Mouse (Mus musculus) hindbrain, embryonic 16.5 days (tissue): ENCODE results near the gene Gm21983. TPM values are rescaled to one million over a fixed set of nuclear protein-coding genes. Genes with fewer than 3 reads are reported as not detected.

Experiments used
- ATAC-seq: fragments of 200-750 bp; cut with Nextera tagmentation; 2 replicates; pipeline ENCODE4 v1.8.0; 2017; ENCODE audit warnings: moderate TSS enrichment, moderate library complexity
- H3K27ac ChIP-seq: fragments of 300-500 bp; sonication (generic); 2 replicates; pipeline ENCODE4 v1.5.1; 2014; ENCODE audit warnings: low read depth, mild to moderate bottlenecking, control low read depth, low read length, moderate library complexity
- H3K27me3 ChIP-seq: fragments of 300-500 bp; sonication (generic); replicated peaks from 2 replicates; pipeline ENCODE4 v1.6.1; 2014; ENCODE audit warnings: low read length; ENCODE audit not compliant: control insufficient read depth, insufficient read depth
- H3K36me3 ChIP-seq: fragments of 300-500 bp; sonication (generic); 2 replicates; pipeline ENCODE4 v1.6.1; 2014; ENCODE audit warnings: mild to moderate bottlenecking, low read length, moderate library complexity, mixed read lengths; ENCODE audit not compliant: control insufficient read depth, insufficient read depth
- H3K4me1 ChIP-seq: fragments of 300-500 bp; sonication (generic); 2 replicates; pipeline ENCODE4 v1.6.1; 2014; ENCODE audit warnings: low read depth, low read length; ENCODE audit not compliant: control insufficient read depth, insufficient read depth
- H3K4me2 ChIP-seq: fragments of 300-500 bp; sonication (generic); 2 replicates; pipeline ENCODE4 v1.6.1; 2014; ENCODE audit warnings: mild to moderate bottlenecking, low read length, control low read depth, moderate library complexity
- H3K4me3 ChIP-seq: fragments of 300-500 bp; sonication (generic); 2 replicates; pipeline ENCODE4 v1.5.1; 2014; ENCODE audit warnings: mild to moderate bottlenecking, low read length, control low read depth, moderate library complexity
- H3K9ac ChIP-seq: fragments of 300-500 bp; sonication (generic); 2 replicates; pipeline ENCODE4 v1.6.1; 2014; ENCODE audit warnings: low read depth, mild to moderate bottlenecking, control low read depth, low read length, moderate library complexity
- H3K9me3 ChIP-seq: fragments of 300-500 bp; sonication (generic); 2 replicates; pipeline ENCODE4 v1.6.1; 2014; ENCODE audit warnings: mild to moderate bottlenecking, low read length, moderate library complexity; ENCODE audit not compliant: control insufficient read depth
- WGBS: fragments of 180-500 bp; shearing (Covaris S2); extraction: QIAGEN DNeasy Blood & Tissue Kit; methylation state at CpG from one replicate; pipeline ENCODE4 v1.1.7; 2014; 5-methylcytosine and 5-hydroxymethylcytosine counted together
- polyA plus RNA-seq: library from polyadenylated mRNA; unstranded; fragments of >200 nt; fragmentation: Nextera tagmentation; extraction: Ambion mirVana; gene quantifications from 2 replicates; pipeline ENCODE4 v1.2.1, GENCODE M21; 2015

The Gm21983 gene
- polyA plus RNA-seq, result not detected in 2 replicates

- Histone ChIP-seq H3K36me3 (peaks cover 19% of the 10 kb centered on the region), H3K27ac (peak within 1 kb of the TSS; percentile 55; the same call in 1 of the 2 replicates), H3K9me3 (no peaks in the 10 kb centered on the region), H3K27me3 (no peaks in the 10 kb centered on the region), H3K4me2 (peak within 1 kb of the TSS; percentile 54; the same call in 1 of the 2 replicates), H3K4me3 (no peak within 1 kb of the TSS), H3K4me1 (peaks cover 9% of the 10 kb centered on the region), H3K9ac (no peak within 1 kb of the TSS)
- WGBS, result 65% methylated on average over 14 of the region's 14 CpGs
- no peak for ATAC-seq
These were observed at the start of gene Gm21983, which contains the start of gene Mia for GRCm38 (mm10) chr7:27180837-27181695. Gene Gm21983, minus strand, starts transcription at chr7:27181086. Gene Mia, minus strand, starts transcription at chr7:27181157.

GRCm38 (mm10) chr7:27228865-27229264 is 48.0 kb upstream of the Gm21983 start:
- Histone ChIP-seq H3K4me2 (peak overlapping the region; percentile 77), H3K36me3 (no peaks in the 10 kb centered on the region), H3K27ac (peak overlapping the region; percentile 88), H3K9me3 (no peaks in the 10 kb centered on the region), H3K4me3 (peak overlapping the region; percentile 82), H3K4me1 (peaks cover 45% of the 10 kb centered on the region), H3K27me3 (no peaks in the 10 kb centered on the region), H3K9ac (peak overlapping the region; percentile 95)
- 15% methylated on average over 6 of the region's 6 CpGs for WGBS
- ATAC-seq, result no peak; the same call in 1 of the 2 replicates

GRCm38 (mm10) chr7:27228281-27228821 is 47.5 kb upstream of the Gm21983 start, which contains the start of gene Itpkc:
Gene Itpkc, minus strand, starts transcription at chr7:27228661.
- Histone ChIP-seq H3K27ac (peak within 1 kb of the TSS; percentile 88), H3K4me1 (peaks cover 44% of the 10 kb centered on the region), H3K9me3 (no peaks in the 10 kb centered on the region), H3K4me2 (peak within 1 kb of the TSS; percentile 77), H3K9ac (peak within 1 kb of the TSS; percentile 95), H3K36me3 (no peaks in the 10 kb centered on the region), H3K27me3 (no peaks in the 10 kb centered on the region), H3K4me3 (peak within 1 kb of the TSS; percentile 82)
- peak; percentile 86 for ATAC-seq
- WGBS, result 0% methylated on average over 47 of the region's 49 CpGs

GRCm38 (mm10) chr7:27227676-27228075 is 46.8 kb upstream of the Gm21983 start:
- no peak for ATAC-seq
- peak overlapping the region; percentile 82 for H3K4me3 ChIP-seq

GRCm38 (mm10) chr7:27227276-27227675 is 46.4 kb upstream of the Gm21983 start:
- peaks cover 45% of the 10 kb centered on the region for H3K4me1 ChIP-seq
- H3K27ac ChIP-seq, result no peak overlapping the region
- no peaks in the 10 kb centered on the region for H3K27me3 ChIP-seq
- H3K36me3 ChIP-seq, result no peaks in the 10 kb centered on the region
- peak overlapping the region; percentile 82 for H3K4me3 ChIP-seq
- H3K4me2 ChIP-seq, result peak overlapping the region; percentile 77
- no peak for ATAC-seq
- no peaks in the 10 kb centered on the region for H3K9me3 ChIP-seq
- H3K9ac ChIP-seq, result peak overlapping the region; percentile 95
- WGBS, result 36% methylated on average over 9 of the region's 9 CpGs

More at GRCm38 (mm10) chr7:27227676-27228075, 46.8 kb upstream of the Gm21983 start:
- Histone ChIP-seq H3K4me2 (peak overlapping the region; percentile 77), H3K27ac (peak overlapping the region; percentile 88), H3K4me1 (peaks cover 45% of the 10 kb centered on the region), H3K27me3 (no peaks in the 10 kb centered on the region), H3K36me3 (no peaks in the 10 kb centered on the region), H3K9ac (peak overlapping the region; percentile 95), H3K9me3 (no peaks in the 10 kb centered on the region)
- WGBS, result 1% methylated on average over 10 of the region's 10 CpGs

GRCm38 (mm10) chr7:27224877-27225575 is 44.1 kb upstream of the Gm21983 start:
- WGBS, result 62% methylated on average over 11 of the region's 11 CpGs
- H3K4me1 ChIP-seq, result peaks cover 45% of the 10 kb centered on the region
- no peaks in the 10 kb centered on the region for H3K27me3 ChIP-seq
- H3K27ac ChIP-seq, result no peak overlapping the region
- no peaks in the 10 kb centered on the region for H3K36me3 ChIP-seq
- H3K9ac ChIP-seq, result peak overlapping the region; percentile 59
- no peak for ATAC-seq
- no peaks in the 10 kb centered on the region for H3K9me3 ChIP-seq
- peak overlapping the region; percentile 77 for H3K4me2 ChIP-seq
- H3K4me3 ChIP-seq, result peak overlapping the region; percentile 23

GRCm38 (mm10) chr7:27222538-27222937 is 41.7 kb upstream of the Gm21983 start:
- ATAC-seq, result no peak
- Histone ChIP-seq H3K9ac (no peak overlapping the region), H3K4me3 (no peak overlapping the region), H3K36me3 (peaks cover 4% of the 10 kb centered on the region; the same call in 1 of the 2 replicates), H3K27ac (no peak overlapping the region), H3K4me1 (peaks cover 41% of the 10 kb centered on the region), H3K4me2 (no peak overlapping the region), H3K27me3 (no peaks in the 10 kb centered on the region), H3K9me3 (no peaks in the 10 kb centered on the region)
- 91% methylated on average over 1 of the region's 1 CpGs for WGBS

- Histone ChIP-seq H3K9ac (no peak overlapping the region), H3K27me3 (no peaks in the 10 kb centered on the region), H3K27ac (no peak overlapping the region), H3K4me3 (no peak overlapping the region), H3K4me1 (peaks cover 37% of the 10 kb centered on the region), H3K36me3 (peaks cover 4% of the 10 kb centered on the region; the same call in 1 of the 2 replicates), H3K9me3 (no peaks in the 10 kb centered on the region), H3K4me2 (no peak overlapping the region)
- ATAC-seq, result no peak
- WGBS, result 85% methylated on average over 6 of the region's 6 CpGs
These were observed 41.1 kb upstream of the Gm21983 start for GRCm38 (mm10) chr7:27221939-27222338.
